Mouse (Mus musculus): ENCODE results near the gene Ccl4.

Ccl4 gene

DNA sequence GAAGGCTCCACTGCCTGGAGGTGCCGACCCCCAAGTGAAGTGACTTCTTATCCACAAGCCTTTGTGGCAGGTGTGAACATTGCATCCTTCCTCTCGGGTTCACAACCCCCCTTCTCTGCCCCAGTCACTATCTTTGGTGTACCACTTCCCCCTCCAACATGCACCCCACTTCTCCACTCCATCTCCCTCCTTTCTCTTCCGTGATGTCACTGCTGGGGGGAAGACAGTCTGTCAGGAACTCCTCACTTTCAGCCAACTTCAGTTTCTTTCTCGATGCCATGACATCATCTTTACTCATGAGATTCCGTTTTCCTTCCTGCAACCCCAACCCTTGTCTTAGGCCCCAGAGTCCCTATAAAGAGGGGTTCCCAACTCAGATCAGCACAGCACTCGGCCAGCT lies at the start of gene Ccl4:
TSS of gene Ccl4 (plus strand) at position 381 of the 400 bp plus-strand sequence.
- DNase-seq = no peak

DNA sequence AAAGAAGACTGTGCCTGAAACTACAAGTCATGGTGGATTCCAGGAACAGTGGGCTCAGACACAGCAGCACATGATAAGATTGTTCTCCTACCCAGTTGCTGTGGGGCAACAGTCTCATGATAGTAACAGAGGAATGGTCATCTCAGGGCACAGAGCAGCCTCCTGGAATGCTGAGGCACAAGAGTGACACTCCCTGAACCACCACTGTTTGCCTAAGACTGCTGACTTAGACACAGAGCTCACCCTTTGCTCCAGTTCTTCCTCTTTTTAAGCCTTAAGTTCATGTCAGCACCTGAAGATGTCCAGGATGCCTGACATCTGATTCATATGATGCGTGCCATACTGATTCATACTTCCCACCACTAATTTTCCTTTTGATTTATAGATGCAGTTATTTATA lies 45.8 kb upstream of the Ccl4 start:
- DNase-seq = no peak

DNA sequence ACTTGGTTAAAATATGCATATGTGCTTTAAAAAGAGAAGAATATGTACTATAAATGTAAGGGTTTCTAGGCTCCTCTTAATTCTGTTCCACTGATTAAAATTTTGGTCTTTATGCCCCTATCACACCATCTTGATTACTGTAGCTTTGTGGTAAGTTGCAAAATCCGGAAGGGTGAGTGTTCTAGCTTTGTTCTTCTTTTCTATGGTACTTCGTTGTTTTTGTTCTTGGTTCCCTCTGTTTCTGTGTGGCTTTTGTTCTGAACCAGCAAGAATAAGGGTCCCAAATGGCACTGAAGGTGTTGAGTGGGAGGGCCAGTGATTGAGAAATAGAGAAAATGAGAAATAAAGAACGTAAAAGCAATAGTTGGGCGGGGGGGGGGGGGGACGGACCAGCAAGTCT lies 44.1 kb upstream of the Ccl4 start:
- DNase-seq = no peak

DNA sequence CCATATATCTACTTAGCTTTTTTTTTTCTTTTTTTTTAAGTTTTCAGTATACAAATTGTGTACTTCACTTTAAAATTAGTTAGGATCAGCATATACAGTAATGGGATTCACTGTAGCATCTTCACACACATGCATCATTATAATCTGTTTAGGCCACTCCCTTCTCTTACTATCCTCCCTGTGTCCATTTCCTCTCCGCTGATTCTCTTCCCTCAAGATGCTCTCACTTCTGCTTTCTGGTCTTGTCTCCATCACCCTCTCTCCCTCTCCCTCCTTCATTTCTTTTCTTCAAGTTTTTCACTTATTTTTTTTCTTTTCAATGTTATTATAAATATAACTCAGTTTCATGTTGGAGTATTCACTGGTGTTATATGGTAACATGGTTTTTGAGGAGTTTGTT lies 43.3 kb upstream of the Ccl4 start:
- DNase-seq = no peak

DNA sequence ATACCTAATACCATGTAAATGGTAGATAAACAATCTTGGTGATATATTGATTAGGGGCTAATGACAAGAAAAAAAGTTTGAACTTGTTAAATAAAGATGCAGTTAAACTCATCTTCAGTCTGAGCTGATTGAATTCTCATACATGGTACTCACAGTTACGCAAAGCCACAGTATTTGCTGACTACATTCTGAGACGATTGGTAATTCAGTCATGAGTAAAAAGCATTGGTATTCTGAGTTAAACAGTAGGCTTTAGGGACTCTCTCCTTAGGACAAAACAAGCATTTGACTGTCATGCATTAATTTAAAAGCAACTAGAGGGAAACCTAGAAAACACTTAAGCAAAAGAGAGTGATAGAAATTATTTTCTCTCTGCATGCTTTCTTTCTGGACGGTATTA lies 38.8 kb upstream of the Ccl4 start:
- no peak for DNase-seq

DNA sequence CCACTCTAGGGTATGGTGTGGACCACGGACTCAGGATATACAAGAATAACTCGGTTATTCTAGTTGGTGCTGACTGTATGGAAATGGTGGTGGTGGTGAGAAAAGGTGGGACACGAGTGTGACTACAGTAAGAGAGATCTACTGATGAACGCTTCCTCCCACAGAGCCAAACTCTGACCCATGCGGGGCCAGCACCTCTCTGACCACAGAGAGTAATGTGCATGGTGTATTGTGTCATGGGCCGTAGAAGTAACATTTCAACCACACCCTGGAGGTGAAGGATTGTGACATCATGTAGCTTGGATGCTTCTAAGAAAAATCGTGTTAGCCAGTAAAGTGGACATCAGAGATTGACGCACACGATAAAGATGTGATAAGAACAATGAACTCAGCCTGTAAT lies 33.6 kb upstream of the Ccl4 start:
- no peak for DNase-seq

DNA sequence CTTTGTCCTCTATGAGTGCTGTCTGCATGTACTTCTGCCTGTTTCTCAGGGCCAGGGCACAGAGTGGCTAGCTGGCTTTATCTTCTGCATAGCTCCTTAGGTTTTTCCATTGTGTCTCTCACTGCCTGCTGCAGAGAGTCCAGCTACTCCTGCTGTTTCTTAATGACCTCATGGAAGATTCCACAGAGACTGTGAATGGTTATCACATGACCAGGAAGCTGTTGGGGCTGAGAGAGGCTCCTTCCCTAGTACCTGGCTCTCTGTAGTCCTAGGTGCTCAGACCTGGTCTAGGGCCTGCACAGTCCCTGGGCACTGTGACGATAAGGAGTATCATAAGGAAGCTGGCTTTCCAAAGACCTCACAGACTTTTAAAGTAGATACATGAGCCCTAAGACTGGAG lies 31.8 kb upstream of the Ccl4 start:
- DNase-seq = no peak

DNA sequence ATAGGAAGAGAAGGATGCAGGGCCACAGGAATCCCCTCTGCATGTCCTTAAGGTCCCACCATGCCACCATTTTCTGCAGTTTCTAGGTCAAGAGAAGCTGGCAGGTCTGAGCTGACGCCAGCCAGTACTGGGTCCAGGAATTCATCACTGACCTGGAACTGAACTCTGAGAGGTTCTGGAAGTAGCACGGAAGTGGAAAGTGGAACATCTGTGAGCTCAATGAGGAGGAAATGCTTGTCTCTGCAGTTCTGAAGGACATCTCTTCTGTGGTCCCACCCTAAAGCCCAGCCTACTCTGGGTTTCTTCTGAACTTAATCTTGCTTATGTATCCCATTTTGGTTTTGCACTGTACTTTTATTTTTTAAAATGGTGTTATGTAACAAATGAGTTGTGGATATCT lies 31.3 kb upstream of the Ccl4 start:
- no peak for DNase-seq

DNA sequence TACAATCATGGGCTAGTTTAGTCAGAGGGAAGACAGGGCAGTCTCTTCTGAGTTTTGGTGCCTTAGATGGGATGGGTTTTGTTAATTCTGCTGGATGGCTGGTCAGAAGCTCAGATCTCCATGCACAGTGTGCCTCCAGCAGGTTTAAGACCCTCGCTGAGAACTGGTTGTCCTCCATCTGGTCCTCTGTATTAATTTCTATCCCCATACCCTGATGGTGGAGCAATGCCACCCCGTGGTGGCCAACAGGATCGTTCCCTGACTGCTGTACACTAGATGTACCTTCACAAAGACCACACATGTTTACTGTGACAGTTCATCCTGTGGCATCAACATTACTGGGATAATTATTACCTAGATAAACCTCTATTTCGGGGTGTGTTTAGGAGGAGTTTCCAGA lies 29.6 kb upstream of the Ccl4 start:
- DNase-seq = no peak

DNA sequence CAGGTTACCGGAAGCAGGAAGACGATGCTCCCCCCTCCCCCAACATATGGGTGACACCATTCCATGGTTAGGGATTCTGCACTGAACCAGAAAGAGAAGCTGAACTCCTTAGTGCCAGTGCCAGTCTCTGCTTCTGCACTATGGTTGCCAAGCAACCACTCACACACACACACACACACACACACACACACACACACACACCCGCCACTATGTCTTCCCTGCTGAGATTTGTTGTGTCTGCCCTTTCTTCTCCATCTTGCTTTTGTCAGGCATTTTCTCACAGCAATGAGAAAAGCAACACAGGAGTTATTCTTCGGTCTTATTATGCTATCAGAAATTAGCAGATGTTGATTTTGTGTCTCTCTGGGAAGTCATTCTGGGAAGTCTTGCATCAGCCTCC lies 28.0 kb upstream of the Ccl4 start:
- DNase-seq = no peak

DNA sequence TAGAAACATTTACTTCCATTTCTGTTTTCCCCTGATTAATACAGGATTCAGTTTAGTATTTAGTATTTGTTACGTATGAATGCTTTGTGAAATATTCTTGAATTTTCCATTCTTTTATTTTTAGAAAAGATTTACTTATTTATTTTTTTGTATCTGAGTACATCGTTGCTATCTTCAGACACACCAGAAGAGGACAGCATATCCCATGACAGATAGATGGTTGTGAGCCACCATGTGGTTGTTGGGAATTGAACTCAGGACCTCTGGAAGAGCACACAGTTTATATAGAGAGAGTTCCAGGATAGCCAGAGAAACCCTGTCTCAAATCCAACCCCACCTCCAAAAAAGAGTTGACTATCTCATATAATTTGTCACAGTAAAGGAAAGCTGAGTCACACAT lies 27.5 kb upstream of the Ccl4 start:
- no peak for DNase-seq

DNA sequence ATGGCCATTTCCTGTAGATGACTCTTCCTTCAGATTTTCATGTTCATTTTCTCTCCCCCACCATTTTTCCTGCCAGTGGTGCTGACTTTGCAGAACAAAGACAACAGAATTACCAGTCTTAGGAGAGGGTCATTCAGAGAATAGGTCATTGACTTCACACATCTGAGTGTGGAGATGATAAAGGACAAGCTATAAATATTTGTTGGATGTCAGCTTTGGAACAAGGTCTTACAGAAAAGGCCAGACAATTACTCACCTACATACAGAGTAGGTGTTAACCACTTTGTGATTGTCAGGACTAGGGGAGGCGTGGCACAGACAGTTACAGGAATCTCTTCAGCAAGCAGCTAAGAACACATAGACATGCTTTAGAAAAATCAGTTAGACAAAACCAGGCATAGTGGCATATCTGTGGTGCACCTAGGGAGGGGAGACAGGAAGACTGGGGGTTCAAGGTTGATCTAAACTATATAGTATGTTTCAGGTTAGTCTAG lies 25.6 kb upstream of the Ccl4 start:
- no peak for DNase-seq

DNA sequence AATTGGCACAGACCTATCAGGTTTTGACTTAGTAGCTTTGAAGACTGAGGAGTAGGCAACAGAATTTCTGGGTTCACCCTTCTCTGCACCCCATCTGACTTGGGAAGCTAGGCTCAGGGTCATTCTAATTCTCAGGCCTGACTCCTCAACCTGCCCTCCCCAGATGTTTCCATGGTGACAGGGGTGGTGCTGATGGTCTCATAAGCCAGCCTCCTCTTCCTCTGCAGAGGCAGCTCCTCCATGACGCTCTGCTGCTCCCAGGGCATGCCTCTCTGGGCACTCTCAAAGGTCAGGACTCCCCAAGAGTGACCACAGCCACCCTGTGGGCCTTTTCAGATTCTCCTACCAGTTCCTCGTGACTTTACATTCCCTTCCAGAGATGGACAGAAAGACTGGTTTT lies 23.4 kb upstream of the Ccl4 start:
- DNase-seq = no peak

DNA sequence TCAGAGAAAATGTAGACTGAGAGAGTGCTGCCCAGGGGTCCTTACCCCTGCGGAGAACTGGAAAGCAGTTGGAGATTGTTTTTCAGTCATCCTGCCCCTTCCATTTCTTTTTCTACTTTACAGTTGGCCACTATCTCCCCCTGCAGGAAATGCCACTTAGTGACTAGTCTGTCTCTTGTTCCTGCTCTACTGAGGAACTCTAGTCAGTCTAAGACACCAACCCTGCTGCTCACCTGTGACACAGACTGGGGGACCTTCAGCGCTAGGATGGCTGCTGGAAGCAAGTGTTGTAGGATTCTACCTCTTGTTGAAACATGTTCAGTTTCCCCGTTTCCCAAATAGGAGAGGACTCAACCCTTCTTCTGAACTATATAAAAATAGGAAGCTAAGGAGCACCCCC lies 22.9 kb upstream of the Ccl4 start:
- DNase-seq = no peak

DNA sequence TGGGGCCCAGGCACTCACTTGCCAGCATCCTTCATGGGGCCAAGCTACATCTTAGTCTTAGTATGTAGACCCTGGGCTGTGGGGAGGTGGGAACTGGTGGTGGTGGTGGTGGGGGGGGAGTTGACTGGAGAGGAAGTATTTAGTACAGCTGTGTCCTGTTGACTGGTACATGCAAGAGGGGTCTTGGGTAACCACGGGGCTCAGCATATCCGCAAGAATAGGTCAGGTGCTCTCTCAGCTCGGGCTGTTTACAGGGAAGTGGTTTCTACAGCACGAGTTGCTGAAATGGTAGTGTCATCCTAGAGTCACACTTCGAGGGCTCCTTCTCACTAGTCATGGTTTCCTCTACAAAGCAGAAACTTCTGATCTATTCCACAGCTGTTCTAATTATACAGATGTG lies 22.2 kb upstream of the Ccl4 start:
- no peak for DNase-seq

DNA sequence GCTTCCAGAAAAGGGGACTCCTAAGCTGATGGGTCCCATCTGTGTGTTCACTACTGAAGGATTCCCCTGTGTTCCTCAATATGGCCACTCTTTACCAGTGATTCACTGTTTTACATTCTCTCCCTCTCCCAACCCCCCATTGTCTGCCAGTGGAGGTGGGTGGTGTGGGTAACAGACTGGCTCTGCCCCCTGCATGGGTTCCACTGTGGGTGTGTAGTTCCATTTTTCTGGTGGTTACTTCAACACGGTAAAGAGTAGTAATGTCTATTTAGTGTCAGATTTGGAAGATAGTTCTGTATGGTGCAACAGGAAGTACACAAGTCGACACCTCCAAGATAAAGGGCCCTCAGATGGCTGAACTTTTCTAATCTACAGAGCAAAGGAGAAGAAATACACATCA lies 21.2 kb upstream of the Ccl4 start:
- no peak for DNase-seq

DNA sequence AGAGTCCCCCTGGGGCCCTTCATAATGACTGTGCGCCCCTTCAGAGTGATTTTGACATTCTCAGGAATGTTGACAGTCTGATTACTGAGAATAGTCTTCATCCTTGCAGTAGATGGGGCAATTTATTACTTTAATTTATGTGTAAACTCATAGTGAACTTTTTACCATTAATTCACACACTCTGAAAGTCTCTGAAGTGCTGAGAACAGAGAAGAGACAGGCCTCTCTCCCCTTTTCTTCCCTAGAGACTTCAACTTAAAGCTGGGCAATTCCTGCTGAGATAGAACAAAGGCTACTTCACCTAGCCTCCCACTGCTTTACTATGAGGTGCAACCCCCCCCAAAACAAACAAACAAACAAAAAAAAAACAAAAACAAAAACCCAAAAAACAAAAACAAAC lies 16.9 kb upstream of the Ccl4 start, which contains the start of gene Rpl9-ps1:
TSS of gene Rpl9-ps1 (minus strand) at position 101 of the 400 bp plus-strand sequence.
- DNase-seq = no peak

DNA sequence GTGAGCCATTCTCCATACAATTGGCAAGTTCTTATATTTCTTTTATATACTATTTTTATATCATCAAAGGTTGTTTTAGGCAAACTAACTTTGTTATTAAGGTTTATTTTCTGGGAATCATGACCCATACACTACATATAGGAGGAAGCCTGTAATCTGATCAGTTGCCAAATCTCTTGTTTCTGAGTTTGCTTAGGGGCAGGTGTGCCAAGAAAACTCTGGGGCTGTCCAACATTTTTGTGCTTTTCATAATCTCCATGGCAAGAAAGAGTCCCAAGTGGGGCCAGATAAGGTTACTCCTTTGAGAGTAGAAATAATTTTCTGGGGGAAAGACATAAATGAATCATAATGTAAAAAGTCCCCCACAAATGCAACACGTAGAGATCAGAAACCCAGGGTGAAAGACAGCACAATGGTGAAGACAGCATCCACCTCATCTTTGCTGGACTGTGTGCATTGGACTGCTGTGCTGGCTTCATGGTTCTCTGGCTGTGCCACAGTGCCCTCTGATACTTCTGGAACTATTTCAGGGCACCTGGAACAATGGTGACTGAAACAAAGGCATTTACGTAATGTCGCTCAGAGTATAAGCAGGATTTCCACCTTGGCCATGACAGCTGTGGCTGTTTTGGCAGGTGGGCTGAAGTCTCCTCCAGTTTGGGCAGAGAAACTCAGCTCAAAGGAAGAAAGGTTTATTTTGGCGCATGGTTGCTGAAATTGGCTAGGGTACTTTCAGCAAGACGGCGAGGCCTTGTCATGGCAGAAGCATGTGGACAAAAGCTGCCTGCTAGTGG lies 15.8 kb upstream of the Ccl4 start:
- DNase-seq = no peak

DNA sequence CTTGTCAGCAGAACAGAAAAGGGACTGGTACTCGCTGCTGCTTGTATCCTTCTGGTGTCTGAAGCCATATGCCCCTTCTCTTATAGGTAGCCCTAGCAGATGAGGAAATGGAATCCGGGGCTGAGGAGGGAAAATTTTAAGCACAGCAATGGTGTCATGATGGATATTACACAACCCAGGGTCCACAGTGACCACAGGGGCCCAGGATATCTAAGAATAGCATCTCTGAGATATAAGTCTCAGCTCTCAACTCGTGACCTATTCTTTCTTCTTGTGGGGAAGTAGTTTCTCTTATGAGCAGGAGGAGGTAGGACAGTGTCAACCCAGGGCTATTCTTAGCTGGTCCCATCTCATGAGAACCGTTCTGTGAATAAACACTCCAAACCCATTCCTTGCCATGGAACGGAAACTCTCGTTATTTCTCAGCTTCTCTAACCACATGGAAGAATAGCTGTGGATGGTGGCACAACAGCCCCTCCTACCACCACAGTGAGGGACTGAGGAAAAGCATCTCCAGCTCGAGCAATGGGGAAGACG lies 13.0 kb upstream of the Ccl4 start, which contains the start of gene Ccl3:
TSS of gene Ccl3 (minus strand) at position 51 of the 537 bp plus-strand sequence.
- DNase-seq = no peak

DNA sequence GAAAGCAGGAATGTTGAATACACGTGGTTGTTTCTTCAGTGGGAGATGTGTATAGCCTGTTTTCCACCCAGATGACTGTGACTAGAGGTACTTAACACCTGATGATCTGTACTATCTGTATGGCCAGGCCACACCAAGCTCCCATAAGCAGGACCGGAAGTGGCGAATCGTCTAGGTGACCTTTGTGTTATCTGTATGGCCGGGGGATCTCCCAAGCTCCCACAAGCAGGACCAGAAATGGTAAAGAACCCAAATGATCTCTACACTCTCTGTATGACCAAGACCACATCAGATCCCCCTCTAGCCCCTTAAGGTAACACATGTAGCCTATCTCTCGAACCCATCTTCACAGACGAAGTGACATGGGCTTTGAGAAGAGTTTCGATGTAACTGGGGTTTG lies 7.8 kb upstream of the Ccl4 start:
- DNase-seq = no peak

DNA sequence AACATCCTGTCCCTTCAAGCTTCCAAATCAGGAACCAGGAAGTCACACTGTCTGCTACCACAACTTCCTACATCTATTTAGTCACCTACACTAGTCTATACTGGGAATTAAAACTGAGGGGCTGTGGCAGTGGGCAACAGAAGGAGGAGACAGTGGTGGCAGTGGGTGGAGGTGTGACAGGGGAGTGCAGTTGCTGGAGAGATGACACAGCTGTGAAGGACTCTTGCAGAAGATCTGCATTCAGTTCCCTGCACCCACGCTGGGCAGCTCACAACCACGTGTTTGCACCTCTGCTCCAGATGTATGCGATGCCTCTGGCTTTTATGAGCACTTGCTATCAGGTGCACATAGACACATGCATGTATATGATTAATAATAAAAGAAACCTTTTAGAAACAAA lies 4.9 kb upstream of the Ccl4 start:
- no peak for DNase-seq

DNA sequence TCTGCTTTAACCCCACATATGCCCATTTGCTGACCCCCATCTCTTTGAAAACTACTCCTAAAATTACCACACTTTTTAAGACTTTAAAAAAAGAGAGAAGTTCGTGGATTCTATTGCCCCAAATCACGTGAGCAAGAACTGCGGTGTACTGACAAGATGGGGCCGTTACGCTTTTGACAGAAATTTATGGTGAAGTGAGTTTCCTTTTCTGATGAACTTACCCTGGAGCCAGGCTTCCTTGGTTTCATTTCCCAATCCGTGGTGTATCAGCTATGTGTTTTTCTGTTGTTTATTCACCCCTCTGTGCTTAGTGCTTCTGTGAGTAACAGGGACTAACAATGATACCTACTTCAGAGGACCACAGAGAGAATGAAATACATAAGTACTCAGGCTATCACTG lies 3.6 kb upstream of the Ccl4 start:
- no peak for DNase-seq

DNA sequence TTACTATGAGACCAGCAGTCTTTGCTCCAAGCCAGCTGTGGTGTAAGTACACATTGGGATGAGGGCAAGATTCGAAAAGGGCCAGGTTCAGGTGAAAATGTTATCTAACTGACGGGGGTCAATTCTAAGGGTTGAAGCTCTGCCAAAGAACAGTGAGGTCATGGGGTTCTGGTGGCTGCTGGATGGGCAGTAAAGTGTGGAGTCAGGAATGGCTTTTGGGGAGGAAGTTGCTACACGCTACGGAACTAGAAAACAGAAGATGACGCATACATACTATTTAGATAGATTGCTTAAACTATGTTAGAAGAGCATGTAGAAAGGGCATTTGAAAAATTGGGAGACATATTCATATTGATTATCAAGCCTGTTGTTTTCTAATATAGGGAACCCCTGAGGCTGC lies 1.1 kb downstream of the Ccl4 start:
- DNase-seq = no peak

DNA sequence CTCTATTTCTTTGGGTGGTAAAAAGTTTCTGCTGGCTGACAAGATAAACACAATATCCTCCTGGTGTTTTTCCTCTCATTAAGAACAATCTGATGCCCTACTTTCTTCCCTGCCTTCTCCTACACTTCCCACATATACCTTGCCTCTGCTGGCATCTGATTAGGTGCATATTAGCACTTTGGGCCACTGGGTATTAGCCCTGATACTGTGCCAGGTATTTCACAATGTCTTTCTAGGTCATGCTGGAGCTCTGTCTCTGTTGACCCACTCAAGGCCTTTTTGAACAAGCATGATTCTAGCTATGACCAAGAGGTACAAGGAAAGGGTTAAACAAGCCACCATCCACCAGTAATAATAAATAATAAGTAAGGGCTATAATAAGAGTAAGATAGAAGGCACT lies 9.4 kb downstream of the Ccl4 start:
- DNase-seq = no peak

DNA sequence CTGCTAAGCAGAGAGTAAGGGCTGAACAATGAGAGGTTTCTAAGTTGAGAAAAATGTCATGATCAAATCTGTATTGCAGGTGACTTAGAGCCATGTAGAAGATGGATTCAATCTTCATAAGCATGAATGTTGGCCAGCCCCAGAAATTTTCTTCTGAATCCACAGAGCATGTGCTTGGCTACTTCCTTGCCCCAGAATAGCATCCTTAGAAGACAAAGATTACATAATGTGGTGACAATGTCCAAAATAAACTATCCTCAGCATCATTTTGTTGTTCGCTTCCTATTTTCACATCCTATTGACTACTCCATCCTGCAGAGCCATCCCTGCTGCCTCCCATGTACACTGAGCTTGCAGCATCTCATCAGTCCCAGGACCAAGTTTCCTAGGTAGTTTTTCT lies 13.3 kb downstream of the Ccl4 start:
- DNase-seq = no peak

Measured in embryo, embryonic 11 days (tissue).